Comparison of ENCODE assay signal across 7 mouse cellular contexts in the genomic region with DNA sequence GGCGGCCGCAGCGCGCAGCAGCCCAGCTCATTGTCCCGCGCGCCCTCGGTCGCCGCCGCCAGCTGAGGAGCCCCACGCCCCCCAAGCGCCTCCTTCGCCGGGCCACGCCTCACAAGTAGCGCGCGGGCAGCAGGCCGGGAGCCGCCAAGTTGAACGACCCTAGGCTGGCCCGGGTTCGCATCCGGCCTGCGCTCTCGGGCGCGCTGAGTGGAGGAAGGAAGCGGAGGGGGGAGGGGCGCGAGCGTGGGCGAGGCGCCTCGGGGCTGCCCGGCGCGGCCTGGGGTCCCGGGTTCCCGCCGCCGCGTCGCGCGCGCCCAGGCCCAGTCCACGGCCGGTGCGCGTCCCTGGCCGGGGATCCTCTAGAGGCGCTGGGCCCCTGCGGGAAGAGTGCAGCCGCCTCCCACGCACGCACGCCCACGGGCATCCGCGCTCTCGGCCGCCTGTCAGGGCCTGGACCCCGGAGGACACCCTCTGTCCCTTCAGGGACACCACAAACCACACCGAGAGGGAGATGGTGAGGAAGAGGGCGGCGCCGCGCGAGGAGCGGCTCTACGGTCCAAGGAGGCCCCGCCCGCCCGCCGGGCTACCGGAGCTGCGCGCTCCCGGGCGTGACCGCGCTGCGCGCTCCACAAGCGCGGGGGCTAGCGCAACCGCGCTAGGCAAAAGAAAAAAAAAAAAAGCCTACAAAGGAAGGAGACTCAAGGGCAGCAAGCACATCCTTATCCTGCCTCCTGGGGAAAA. TPM values are rescaled to one million over a fixed set of nuclear protein-coding genes. Genes with fewer than 3 reads are reported as not detected.
DNase-seq lines count a peak whose midpoint lies in the region; ATAC-seq and TF ChIP-seq lines count a peak whose summit lies in the region.

Gene Dclk2, minus strand, starts transcription at position 510 of the 741 bp plus-strand sequence.

- H3K4me1 ChIP-seq in embryonic facial prominence, embryonic 12.5 days, result 0 out of 2 replicates have a peak, but pooled peaks cover 3% of the 10 kb centered on the region
- H3K4me1 ChIP-seq in intestine, postnatal 0 days (replicated peaks; ENCODE audit: control insufficient read depth, insufficient read depth, low read length), result no peaks in the 10 kb centered on the region
- peaks cover 14% of the 10 kb centered on the region for H3K4me1 ChIP-seq in limb, embryonic 10.5 days
- peaks cover 28% of the 10 kb centered on the region for H3K4me1 ChIP-seq in midbrain, embryonic 12.5 days
- no peaks in the 10 kb centered on the region; the same call in 1 of the 2 replicates for H3K4me1 ChIP-seq in small intestine, adult 2 months (ENCODE audit: control insufficient read depth, insufficient read depth, insufficient read length, low read length)

- DNase-seq in adrenal gland, postnatal 36 days, result peak; percentile 82 to 89
- DNase-seq in heart, adult 11 months, result peak; percentile 98
- peak; percentile 76 for DNase-seq in limb, embryonic 10.5 days (ENCODE audit: low spot score)

- peaks cover 12% of the 10 kb centered on the region for H3K27me3 ChIP-seq in embryonic facial prominence, embryonic 12.5 days
- peaks cover 14% of the 10 kb centered on the region for H3K27me3 ChIP-seq in intestine, postnatal 0 days (replicated peaks; ENCODE audit: control insufficient read depth, insufficient read depth, low read length)
- peaks cover 47% of the 10 kb centered on the region for H3K27me3 ChIP-seq in limb, embryonic 10.5 days (ENCODE audit: low read depth, poor library complexity, severe bottlenecking)
- no peaks in the 10 kb centered on the region; the same call in 1 of the 2 replicates for H3K27me3 ChIP-seq in midbrain, embryonic 12.5 days
- no peaks in the 10 kb centered on the region for H3K27me3 ChIP-seq in small intestine, adult 2 months (ENCODE audit: control insufficient read depth, insufficient read depth, low read length)

- H3K36me3 ChIP-seq in embryonic facial prominence, embryonic 12.5 days, result no peaks in the 10 kb centered on the region
- H3K36me3 ChIP-seq in intestine, postnatal 0 days (ENCODE audit: control insufficient read depth, insufficient read depth), result no peaks in the 10 kb centered on the region
- no peaks in the 10 kb centered on the region for H3K36me3 ChIP-seq in limb, embryonic 10.5 days
- H3K36me3 ChIP-seq in midbrain, embryonic 12.5 days, result peaks cover 16% of the 10 kb centered on the region; the same call in 1 of the 2 replicates
- H3K36me3 ChIP-seq in small intestine, adult 2 months (ENCODE audit: control insufficient read depth, insufficient read depth, low read length), result no peaks in the 10 kb centered on the region

- H3K27ac ChIP-seq in embryonic facial prominence, embryonic 12.5 days, result peak within 1 kb of the TSS; percentile 72
- peak within 1 kb of the TSS; percentile 31; the same call in 1 of the 2 replicates for H3K27ac ChIP-seq in intestine, postnatal 0 days (ENCODE audit: low read depth, low read length)
- H3K27ac ChIP-seq in limb, embryonic 10.5 days, result peak within 1 kb of the TSS; percentile 86
- H3K27ac ChIP-seq in midbrain, embryonic 12.5 days (replicated peaks), result peak within 1 kb of the TSS; percentile 94
- peak within 1 kb of the TSS; percentile 52; the same call in 1 of the 2 replicates for H3K27ac ChIP-seq in small intestine, adult 2 months (ENCODE audit: insufficient read depth, low read depth, low read length)

- no peak for TF ChIP-seq CTCF in intestine, postnatal 0 days (IDR thresholded peaks at IDR 0.05; ENCODE audit: low read depth)
- no peak for TF ChIP-seq CTCF in small intestine, adult 2 months (IDR thresholded peaks at IDR 0.05; ENCODE audit: extremely low read depth, insufficient read length, insufficient replicate concordance, low read depth, low read length)

- H3K4me2 ChIP-seq in embryonic facial prominence, embryonic 12.5 days (replicated peaks), result peak within 1 kb of the TSS; percentile 94
- peak within 1 kb of the TSS; percentile 96 for H3K4me2 ChIP-seq in intestine, postnatal 0 days (replicated peaks; ENCODE audit: low read depth)
- peak within 1 kb of the TSS; percentile 62 for H3K4me2 ChIP-seq in midbrain, embryonic 12.5 days (replicated peaks)

- H3K4me3 ChIP-seq in embryonic facial prominence, embryonic 12.5 days, result peak within 1 kb of the TSS; percentile 79
- peak within 1 kb of the TSS; percentile 73 for H3K4me3 ChIP-seq in intestine, postnatal 0 days (ENCODE audit: low read depth, low read length)
- peak within 1 kb of the TSS; percentile 75 for H3K4me3 ChIP-seq in limb, embryonic 10.5 days
- peak within 1 kb of the TSS; percentile 75 for H3K4me3 ChIP-seq in midbrain, embryonic 12.5 days
- H3K4me3 ChIP-seq in small intestine, adult 2 months (ENCODE audit: low read depth, low read length), result peak within 1 kb of the TSS; percentile 73

- H3K9me3 ChIP-seq in embryonic facial prominence, embryonic 12.5 days, result no peaks in the 10 kb centered on the region
- no peaks in the 10 kb centered on the region for H3K9me3 ChIP-seq in intestine, postnatal 0 days (ENCODE audit: control insufficient read depth)
- no peaks in the 10 kb centered on the region for H3K9me3 ChIP-seq in limb, embryonic 10.5 days (replicated peaks)
- no peaks in the 10 kb centered on the region for H3K9me3 ChIP-seq in midbrain, embryonic 12.5 days

- WGBS in embryonic facial prominence, embryonic 12.5 days, result under 1% methylated on average over 82 of the region's 91 CpGs
- under 1% methylated on average over 88 of the region's 91 CpGs for WGBS in intestine, postnatal 0 days
- WGBS in limb, embryonic 10.5 days, result under 1% methylated on average over 87 of the region's 91 CpGs
- under 1% methylated on average over 79 of the region's 91 CpGs for WGBS in midbrain, embryonic 12.5 days
- WGBS in small intestine, adult 2 months, result under 1% methylated on average over 91 of the region's 91 CpGs

- peak; percentile 87 for ATAC-seq in embryonic facial prominence, embryonic 12.5 days (ENCODE audit: insufficient number of reproducible peaks, insufficient read depth, low FRiP score, low TSS enrichment)
- ATAC-seq in intestine, postnatal 0 days, result peak; percentile 67
- ATAC-seq in midbrain, embryonic 12.5 days (ENCODE audit: low FRiP score, low read depth), result peak; percentile 89

- H3K9ac ChIP-seq in embryonic facial prominence, embryonic 12.5 days, result peak within 1 kb of the TSS; percentile 83
- peak within 1 kb of the TSS; percentile 50 for H3K9ac ChIP-seq in intestine, postnatal 0 days (ENCODE audit: low read depth, low read length)
- H3K9ac ChIP-seq in midbrain, embryonic 12.5 days (replicated peaks), result peak within 1 kb of the TSS; percentile 87

- TF ChIP-seq POLR2A in small intestine, adult 2 months (IDR thresholded peaks at IDR 0.05; ENCODE audit: low read depth, low read length), result no peak

RNA-seq across cellular contexts. Expression of gene Dclk2, which starts in this region (rescaled TPM):
- total RNA-seq in adrenal gland, postnatal 36 days (2021), result 1 to 10 TPM; 5.9 to 6.1 TPM
- polyA plus RNA-seq in embryonic facial prominence, embryonic 12.5 days (2016; fragmentation: Nextera tagmentation; extraction: Ambion mirVana), result 22.2 TPM in 2 replicates
- 2.3 and 3.3 TPM in 2 replicates for polyA plus RNA-seq in intestine, postnatal 0 days (2015; fragmentation: Nextera tagmentation; extraction: Ambion mirVana)
- polyA plus RNA-seq in limb, embryonic 10.5 days (2016; fragmentation: Nextera tagmentation; extraction: Ambion mirVana), result 3.1 and 4.5 TPM in 2 replicates
- polyA plus RNA-seq in midbrain, embryonic 12.5 days (2016; fragmentation: Nextera tagmentation; extraction: Ambion mirVana), result 68.7 and 74.1 TPM in 2 replicates
- 1.6 and 2.4 TPM in 2 replicates for polyA plus RNA-seq in small intestine, adult 2 months (2012; rRNA removed)

Comparison
In these comparisons a context has a peak if more than half of its experiments do, and no peak if none do; other contexts are left out.
1. Peak in every context shown above with its lines: DNase-seq, ATAC-seq, H3K4me3 ChIP-seq and H3K27ac ChIP-seq.
2. H3K27ac ChIP-seq: peak in every context shown above with its lines; median percentile 94 in midbrain, embryonic 12.5 days; 86 in limb, embryonic 10.5 days; 72 in embryonic facial prominence, embryonic 12.5 days; 52 in small intestine, adult 2 months; 31 in intestine, postnatal 0 days.